Mouse (Mus musculus): ENCODE measurements around the gene Fam104a. TPM values are rescaled to one million over a fixed set of nuclear protein-coding genes. Genes with fewer than 3 reads are reported as not detected.
A peak's percentile ranks its signal among the peaks of the same experiment; 100 is the strongest.

Fam104a gene
- polyA plus RNA-seq, 1 experiment from 2014 or later = 43.9 TPM

- 95% methylated on average over 2 of the region's 2 CpGs for whole genome bisulfite sequencing
- Histone ChIP-seq H3K4me3 (no peak overlapping the region), H3K27me3 (replicated peaks) (no peaks in the 10 kb centered on the region), H3K27ac (replicated peaks) (0 out of 2 replicates have a peak overlapping the region, but pooled peaks have one; percentile 79), H3K36me3 (peaks cover 48% of the 10 kb centered on the region), H3K4me1 (peaks cover 57% of the 10 kb centered on the region), H3K4me2 (no peak overlapping the region), H3K9ac (peak overlapping the region; percentile 48; the same call in 1 of the 2 replicates), H3K9me3 (no peaks in the 10 kb centered on the region)
- ATAC-seq (ENCODE audit: extremely low read depth, insufficient number of reproducible peaks, low FRiP score, low TSS enrichment) = no peak
These were observed 6.6 kb downstream of the Fam104a start for GRCm38 (mm10) chr11:113677378-113677777.

- Histone ChIP-seq H3K9ac (no peak overlapping the region), H3K9me3 (no peaks in the 10 kb centered on the region), H3K36me3 (peaks cover 54% of the 10 kb centered on the region), H3K4me2 (no peak overlapping the region), H3K27ac (replicated peaks) (no peak overlapping the region), H3K4me3 (no peak overlapping the region), H3K27me3 (replicated peaks) (no peaks in the 10 kb centered on the region), H3K4me1 (peaks cover 51% of the 10 kb centered on the region)
- no peak for ATAC-seq (ENCODE audit: extremely low read depth, insufficient number of reproducible peaks, low FRiP score, low TSS enrichment)
- WGBS = 89% methylated on average over 2 of the region's 2 CpGs
These were observed 7.1 kb downstream of the Fam104a start for GRCm38 (mm10) chr11:113676847-113677246.

GRCm38 (mm10) chr11:113674595-113674994, 9.4 kb downstream of the Fam104a start:
- H3K36me3 ChIP-seq = peaks cover 74% of the 10 kb centered on the region

GRCm38 (mm10) chr11:113673614-113674013, 10.3 kb downstream of the Fam104a start:
- WGBS = 58% methylated on average over 4 of the region's 4 CpGs
- Histone ChIP-seq H3K36me3 (peaks cover 84% of the 10 kb centered on the region), H3K9me3 (no peaks in the 10 kb centered on the region), H3K9ac (peak overlapping the region; percentile 37; the same call in 1 of the 2 replicates), H3K4me3 (0 out of 2 replicates have a peak overlapping the region, but pooled peaks have one; percentile 3), H3K4me1 (peaks cover 39% of the 10 kb centered on the region), H3K4me2 (peak overlapping the region; percentile 37), H3K27ac (replicated peaks) (peak overlapping the region; percentile 69), H3K27me3 (replicated peaks) (no peaks in the 10 kb centered on the region)
- no peak for ATAC-seq (ENCODE audit: extremely low read depth, insufficient number of reproducible peaks, low FRiP score, low TSS enrichment)

More at GRCm38 (mm10) chr11:113674595-113674994, 9.4 kb downstream of the Fam104a start:
- no peak for ATAC-seq (ENCODE audit: extremely low read depth, insufficient number of reproducible peaks, low FRiP score, low TSS enrichment)
- Histone ChIP-seq H3K4me1 (peaks cover 37% of the 10 kb centered on the region), H3K9me3 (no peaks in the 10 kb centered on the region), H3K9ac (0 out of 2 replicates have a peak overlapping the region, but pooled peaks have one; percentile 5), H3K27ac (replicated peaks) (no peak overlapping the region), H3K4me3 (no peak overlapping the region), H3K4me2 (no peak overlapping the region), H3K27me3 (replicated peaks) (no peaks in the 10 kb centered on the region)
- WGBS = 85% methylated on average over 5 of the region's 5 CpGs

GRCm38 (mm10) chr11:113669711-113670110, 14.2 kb downstream of the Fam104a start:
- Histone ChIP-seq H3K9me3 (no peaks in the 10 kb centered on the region), H3K27me3 (replicated peaks) (no peaks in the 10 kb centered on the region), H3K4me1 (peaks cover 51% of the 10 kb centered on the region), H3K27ac (replicated peaks) (no peak overlapping the region), H3K4me3 (no peak overlapping the region), H3K4me2 (no peak overlapping the region), H3K36me3 (peaks cover 81% of the 10 kb centered on the region), H3K9ac (no peak overlapping the region; the same call in 1 of the 2 replicates)
- ATAC-seq (ENCODE audit: extremely low read depth, insufficient number of reproducible peaks, low FRiP score, low TSS enrichment) = no peak
- 71% methylated on average over 4 of the region's 4 CpGs for WGBS

GRCm38 (mm10) chr11:113668857-113669256, 15.1 kb downstream of the Fam104a start:
- Histone ChIP-seq H3K4me3 (no peak overlapping the region), H3K27ac (replicated peaks) (no peak overlapping the region), H3K9ac (0 out of 2 replicates have a peak overlapping the region, but pooled peaks have one; percentile 21), H3K4me1 (peaks cover 46% of the 10 kb centered on the region), H3K4me2 (no peak overlapping the region), H3K36me3 (peaks cover 81% of the 10 kb centered on the region), H3K27me3 (replicated peaks) (no peaks in the 10 kb centered on the region), H3K9me3 (no peaks in the 10 kb centered on the region)
- no peak for ATAC-seq (ENCODE audit: extremely low read depth, insufficient number of reproducible peaks, low FRiP score, low TSS enrichment)
- WGBS = 79% methylated on average over 5 of the region's 5 CpGs

- no peak overlapping the region for H3K4me3 ChIP-seq
- no peak overlapping the region for H3K4me2 ChIP-seq
- peaks cover 81% of the 10 kb centered on the region for H3K36me3 ChIP-seq
- WGBS = 63% methylated on average over 4 of the region's 4 CpGs
- H3K9me3 ChIP-seq = no peaks in the 10 kb centered on the region
- ATAC-seq (ENCODE audit: extremely low read depth, insufficient number of reproducible peaks, low FRiP score, low TSS enrichment) = no peak
- H3K27ac ChIP-seq (replicated peaks) = 0 out of 2 replicates have a peak overlapping the region, but pooled peaks have one; percentile 24
- H3K27me3 ChIP-seq (replicated peaks) = no peaks in the 10 kb centered on the region
- peaks cover 38% of the 10 kb centered on the region for H3K4me1 ChIP-seq
- peak overlapping the region; percentile 20; the same call in 1 of the 2 replicates for H3K9ac ChIP-seq
These were observed 16.3 kb downstream of the Fam104a start for GRCm38 (mm10) chr11:113667704-113668103.

- WGBS = 81% methylated on average over 2 of the region's 2 CpGs
- Histone ChIP-seq H3K27me3 (replicated peaks) (no peaks in the 10 kb centered on the region), H3K27ac (replicated peaks) (peak overlapping the region; percentile 24; the same call in 1 of the 2 replicates), H3K9ac (0 out of 2 replicates have a peak overlapping the region, but pooled peaks have one; percentile 19), H3K36me3 (peaks cover 81% of the 10 kb centered on the region), H3K4me2 (peak overlapping the region; percentile 19; the same call in 1 of the 2 replicates), H3K4me1 (peaks cover 38% of the 10 kb centered on the region), H3K4me3 (no peak overlapping the region), H3K9me3 (no peaks in the 10 kb centered on the region)
- no peak for ATAC-seq (ENCODE audit: extremely low read depth, insufficient number of reproducible peaks, low FRiP score, low TSS enrichment)
These were observed 16.8 kb downstream of the Fam104a start for GRCm38 (mm10) chr11:113667122-113667521.

GRCm38 (mm10) chr11:113666648-113667047, 17.3 kb downstream of the Fam104a start:
- no peaks in the 10 kb centered on the region for H3K9me3 ChIP-seq
- H3K36me3 ChIP-seq = peaks cover 81% of the 10 kb centered on the region
- peak overlapping the region; percentile 19; the same call in 1 of the 2 replicates for H3K4me2 ChIP-seq
- peaks cover 38% of the 10 kb centered on the region for H3K4me1 ChIP-seq
- H3K9ac ChIP-seq = no peak overlapping the region
- no peak for ATAC-seq (ENCODE audit: extremely low read depth, insufficient number of reproducible peaks, low FRiP score, low TSS enrichment)
- WGBS = 56% methylated on average over 10 of the region's 10 CpGs
- H3K4me3 ChIP-seq = no peak overlapping the region
- no peaks in the 10 kb centered on the region for H3K27me3 ChIP-seq (replicated peaks)
- H3K27ac ChIP-seq (replicated peaks) = no peak overlapping the region

- Histone ChIP-seq H3K9ac (no peak overlapping the region), H3K4me2 (peak overlapping the region; percentile 19; the same call in 1 of the 2 replicates), H3K27ac (replicated peaks) (no peak overlapping the region), H3K27me3 (replicated peaks) (no peaks in the 10 kb centered on the region), H3K36me3 (peaks cover 81% of the 10 kb centered on the region), H3K4me1 (peaks cover 38% of the 10 kb centered on the region), H3K4me3 (no peak overlapping the region), H3K9me3 (no peaks in the 10 kb centered on the region)
- ATAC-seq (ENCODE audit: extremely low read depth, insufficient number of reproducible peaks, low FRiP score, low TSS enrichment) = no peak
- 65% methylated on average over 6 of the region's 6 CpGs for WGBS
These were observed 17.8 kb downstream of the Fam104a start for GRCm38 (mm10) chr11:113666205-113666604.

- no peak overlapping the region for H3K9ac ChIP-seq
- no peak overlapping the region for H3K4me3 ChIP-seq
- H3K9me3 ChIP-seq = no peaks in the 10 kb centered on the region
- 66% methylated on average over 2 of the region's 2 CpGs for WGBS
- peaks cover 84% of the 10 kb centered on the region for H3K36me3 ChIP-seq
- no peaks in the 10 kb centered on the region for H3K27me3 ChIP-seq (replicated peaks)
- peaks cover 36% of the 10 kb centered on the region for H3K4me1 ChIP-seq
- no peak overlapping the region for H3K27ac ChIP-seq (replicated peaks)
- no peak for ATAC-seq (ENCODE audit: extremely low read depth, insufficient number of reproducible peaks, low FRiP score, low TSS enrichment)
- no peak overlapping the region for H3K4me2 ChIP-seq
These were observed 19.7 kb downstream of the Fam104a start for GRCm38 (mm10) chr11:113664279-113664678.

- H3K9ac ChIP-seq = no peak overlapping the region
- ATAC-seq (ENCODE audit: extremely low read depth, insufficient number of reproducible peaks, low FRiP score, low TSS enrichment) = no peak
- peaks cover 87% of the 10 kb centered on the region for H3K36me3 ChIP-seq
- no peak overlapping the region for H3K27ac ChIP-seq (replicated peaks)
- peaks cover 12% of the 10 kb centered on the region for H3K4me1 ChIP-seq
- no peaks in the 10 kb centered on the region for H3K27me3 ChIP-seq (replicated peaks)
- no peak overlapping the region for H3K4me3 ChIP-seq
- WGBS = 85% methylated on average over 18 of the region's 18 CpGs
- H3K9me3 ChIP-seq = no peaks in the 10 kb centered on the region
- H3K4me2 ChIP-seq = no peak overlapping the region
These were observed 22.1 kb downstream of the Fam104a start for GRCm38 (mm10) chr11:113661835-113662351.

Data from heart, embryonic 13.5 days (tissue).